Mouse (Mus musculus) heart, adult 2 months (tissue): ENCODE results near the gene Cfap299. TPM values are rescaled to one million over a fixed set of nuclear protein-coding genes. Genes with fewer than 3 reads are reported as not detected.

Experiments used
- DNase-seq, 2 experiments: peaks; one replicate each; pipeline ENCODE4 v3.0.0; 2021
- H3K27ac ChIP-seq: fragments of 200-600 bp; 2 replicates; pipeline ENCODE4 v1.8.1; 2022
- H3K27me3 ChIP-seq: fragments of 200-500 bp; 2 replicates; pipeline ENCODE4 v1.6.1; 2012; ENCODE audit warnings: mild to moderate bottlenecking, low read length, inconsistent platforms, mixed read lengths; ENCODE audit not compliant: control insufficient read depth, insufficient read depth
- H3K36me3 ChIP-seq: fragments of 200-500 bp; 2 replicates; pipeline ENCODE4 v1.6.1; 2012; ENCODE audit warnings: low read length, inconsistent platforms; ENCODE audit not compliant: control insufficient read depth, insufficient read depth
- H3K4me1 ChIP-seq: fragments of 200-500 bp; 2 replicates; pipeline ENCODE4 v1.6.1; 2011; ENCODE audit warnings: low read length; ENCODE audit not compliant: control insufficient read depth, insufficient read depth
- H3K4me3 ChIP-seq: fragments of 200-600 bp; 2 replicates; pipeline ENCODE4 v1.8.1; 2022
- H3K79me2 ChIP-seq: fragments of 200-500 bp; replicated peaks from 2 replicates; pipeline ENCODE4 v1.6.1; 2012; ENCODE audit warnings: mild to moderate bottlenecking, inconsistent platforms, low read length, moderate library complexity, mixed read lengths; ENCODE audit not compliant: control insufficient read depth, insufficient read depth
- H3K9ac ChIP-seq: fragments of 200-500 bp; 2 replicates; pipeline ENCODE4 v1.6.1; 2012; ENCODE audit warnings: low read depth, mild to moderate bottlenecking, control low read depth, inconsistent platforms, low read length, mixed read lengths
- CTCF ChIP-seq: fragments of 200-600 bp; IDR thresholded peaks from 2 replicates; pipeline ENCODE4 v1.8.1; 2022; ENCODE audit warnings: antibody characterized with exemption, mild to moderate bottlenecking, moderate library complexity
- EP300 ChIP-seq: fragments of 200-500 bp; IDR thresholded peaks from 2 replicates; pipeline ENCODE4 v1.6.1; 2011; ENCODE audit warnings: low read depth, low read length, control low read depth; ENCODE audit not compliant: insufficient read depth
- POLR2A ChIP-seq: fragments of 200-500 bp; IDR thresholded peaks from 2 replicates; pipeline ENCODE4 v1.6.1; 2011; ENCODE audit warnings: mild to moderate bottlenecking, low read depth, low read length, control low read depth; ENCODE audit not compliant: insufficient read depth
- WGBS: fragments of 180-500 bp; shearing (Covaris S2); methylation state at CpG from one replicate; pipeline ENCODE4 v1.1.7; 2018; 5-methylcytosine and 5-hydroxymethylcytosine counted together
- intact Hi-C: fragments of 180-260 bp; cut with DNase I; formaldehyde crosslinking; loops from one replicate; pipeline ENCODE4 v1.15.1; 2025
- microRNA-seq, 2 experiments: library from miRNA; unstranded; fragments of <30 nt; microRNA quantifications; one replicate each; pipeline ENCODE4 v1.2.0; 2021
- polyA plus RNA-seq: library from polyadenylated mRNA; depleted of rRNA; stranded (reverse); fragments of >200 nt; gene quantifications from 2 replicates; pipeline ENCODE4 v1.2.3, GENCODE M21; 2012; rRNA removed
- total RNA-seq, 2 experiments: library from RNA; stranded (reverse); gene quantifications; 2 replicates each; pipeline ENCODE4 v1.2.3; 2021

Gene Cfap299
- total and polyA plus RNA-seq, 3 experiments: not detected

DNA sequence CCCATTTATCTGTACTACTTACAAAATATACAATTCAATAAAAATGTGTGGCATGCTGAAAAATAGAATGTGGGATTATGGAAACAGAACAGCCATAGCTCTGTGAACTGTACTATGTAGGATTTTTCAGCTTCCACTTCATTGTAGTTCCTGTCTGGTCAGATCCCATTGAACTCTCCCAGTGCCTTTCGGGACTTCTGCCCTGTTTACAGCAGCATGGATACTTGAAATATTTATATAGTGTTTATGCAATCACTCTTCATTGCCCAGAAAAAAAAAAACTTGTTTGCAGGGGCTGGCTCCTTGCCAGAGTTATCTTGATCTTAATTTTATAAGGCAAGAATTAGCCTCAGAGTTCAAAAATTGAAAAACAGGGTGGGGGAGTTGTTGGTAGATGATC lies 515.6 kb downstream of the Cfap299 start:
- intact Hi-C loops: no loop called here
- no peak for TF ChIP-seq CTCF
- TF ChIP-seq POLR2A: no peak
- TF ChIP-seq EP300: no peak
- no peak overlapping the region for H3K4me3 ChIP-seq
- DNase-seq: no peak
- H3K9ac ChIP-seq: no peak overlapping the region
- H3K4me1 ChIP-seq: no peaks in the 10 kb centered on the region
- no peaks in the 10 kb centered on the region for H3K79me2 ChIP-seq
- 76% methylated on average over 1 of the region's 1 CpGs for WGBS
- no peaks in the 10 kb centered on the region for H3K36me3 ChIP-seq
- no peaks in the 10 kb centered on the region for H3K27me3 ChIP-seq
- no peak overlapping the region for H3K27ac ChIP-seq

Small RNA genes lying within 50 kb of the gene (microRNA-seq; reads per million reads assigned to microRNA genes)
- 0 reads per million in 2 experiments for gene Mir703

Other genes starting within 250 kb of the Cfap299 start
- under 1 TPM; 0.18 to 0.29 TPM for gene Prdm8, start 162.1 kb upstream of the Cfap299 start, total RNA-seq
- gene Prdm8, start 162.1 kb upstream of the Cfap299 start, polyA plus RNA-seq: 0.09 and 0.10 TPM in 2 replicates
- gene Fgf5, start 75.1 kb upstream of the Cfap299 start, total RNA-seq: not detected
- gene Fgf5, start 75.1 kb upstream of the Cfap299 start, polyA plus RNA-seq: not detected in 2 replicates
- gene Gm11111, start 223.4 kb downstream of the Cfap299 start, total RNA-seq: not detected
- not detected in 2 replicates for gene Gm11111, start 223.4 kb downstream of the Cfap299 start, polyA plus RNA-seq